Mouse (Mus musculus): ENCODE data around the gene Ccdc57.
"Not testable (repeated sequence)": the region's sequence is repeated elsewhere in the genome, so short reads cannot be mapped to it uniquely, and the experiment has no call there.

Ccdc57 gene

GRCm38 (mm10) chr11:120902487-120903142 is 30.1 kb downstream of the Ccdc57 start:
- no peak for DNase-seq

- DNase-seq = no peak
These were observed 30.8 kb downstream of the Ccdc57 start for GRCm38 (mm10) chr11:120901729-120902486.

- DNase-seq = no peak
These were observed 32.1 kb downstream of the Ccdc57 start for GRCm38 (mm10) chr11:120900276-120901244.

GRCm38 (mm10) chr11:120898114-120898548 is 34.5 kb downstream of the Ccdc57 start:
- no peak for DNase-seq

GRCm38 (mm10) chr11:120895441-120895840 is 37.2 kb downstream of the Ccdc57 start:
- no peak for DNase-seq

GRCm38 (mm10) chr11:120894397-120894796 is 38.3 kb downstream of the Ccdc57 start:
- no peak for DNase-seq

GRCm38 (mm10) chr11:120889216-120889615 is 43.5 kb downstream of the Ccdc57 start:
- DNase-seq = no peak

GRCm38 (mm10) chr11:120888718-120889117 is 44.0 kb downstream of the Ccdc57 start:
- no peak for DNase-seq

- DNase-seq = no peak
These were observed 45.2 kb downstream of the Ccdc57 start for GRCm38 (mm10) chr11:120887502-120887901.

GRCm38 (mm10) chr11:120886462-120886861 is 46.2 kb downstream of the Ccdc57 start:
- no peak for DNase-seq

- DNase-seq = no peak
These were observed 49.1 kb downstream of the Ccdc57 start for GRCm38 (mm10) chr11:120883601-120884000.

GRCm38 (mm10) chr11:120882931-120883330 is 49.7 kb downstream of the Ccdc57 start:
- no peak for DNase-seq

GRCm38 (mm10) chr11:120873206-120873605 is 59.5 kb downstream of the Ccdc57 start:
- no peak for DNase-seq

GRCm38 (mm10) chr11:120871521-120871920 is 61.2 kb downstream of the Ccdc57 start:
- DNase-seq = no peak

GRCm38 (mm10) chr11:120865816-120866215 is 66.9 kb downstream of the Ccdc57 start:
- DNase-seq = no peak

- no peak for DNase-seq
These were observed 69.9 kb downstream of the Ccdc57 start for GRCm38 (mm10) chr11:120862819-120863218.

GRCm38 (mm10) chr11:120855938-120856337 is 76.7 kb downstream of the Ccdc57 start:
- not testable (repeated sequence) for DNase-seq

- no peak for DNase-seq
These were observed 78.9 kb downstream of the Ccdc57 start for GRCm38 (mm10) chr11:120853788-120854187.

GRCm38 (mm10) chr11:120853158-120853557 is 79.5 kb downstream of the Ccdc57 start:
- no peak for DNase-seq

GRCm38 (mm10) chr11:120852083-120852935 is 80.4 kb downstream of the Ccdc57 start:
- DNase-seq = no peak

- DNase-seq = no peak
These were observed 81.1 kb downstream of the Ccdc57 start for GRCm38 (mm10) chr11:120851582-120851981.

GRCm38 (mm10) chr11:120851132-120851531 is 81.5 kb downstream of the Ccdc57 start:
- DNase-seq = no peak
